Comparison of ENCODE assay signal across 7 mouse cellular contexts in the genomic region with DNA sequence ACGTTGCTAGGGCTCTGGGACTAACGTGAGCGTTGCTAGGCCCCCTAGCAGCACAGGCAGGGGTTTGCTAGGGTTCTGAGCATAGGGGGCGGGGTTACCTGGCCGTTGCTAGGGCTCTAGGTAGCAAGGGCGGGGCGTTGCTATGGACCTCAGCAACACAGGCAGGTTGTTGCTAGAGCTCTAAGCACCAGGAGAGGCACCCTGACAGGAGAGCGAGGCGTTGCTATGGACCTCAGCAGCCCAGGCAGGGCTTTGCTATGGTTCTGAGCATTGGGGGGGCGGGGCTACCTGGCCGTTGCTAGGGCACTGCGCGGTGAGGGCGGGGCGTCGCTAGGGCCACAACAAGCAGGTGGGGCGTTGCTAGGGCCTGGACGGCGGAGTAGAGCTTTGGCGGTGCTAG. TPM values are rescaled to one million over a fixed set of nuclear protein-coding genes. Genes with fewer than 3 reads are reported as not detected.
DNase-seq lines count a peak whose midpoint lies in the region; ATAC-seq lines count a peak whose summit lies in the region.

No protein-coding gene starts in this region.

- H3K9ac ChIP-seq in hindbrain, embryonic 14.5 days: peak overlapping the region; percentile 80
- H3K9ac ChIP-seq in limb, embryonic 15.5 days: peak overlapping the region; percentile 87; the same call in 1 of the 2 replicates
- peak overlapping the region; percentile 73 for H3K9ac ChIP-seq in midbrain, embryonic 15.5 days

- H3K27ac ChIP-seq in hindbrain, embryonic 14.5 days: peak overlapping the region; percentile 87
- peak overlapping the region; percentile 83 for H3K27ac ChIP-seq in limb, embryonic 15.5 days
- peak overlapping the region; percentile 88 for H3K27ac ChIP-seq in midbrain, embryonic 15.5 days

- no peaks in the 10 kb centered on the region for H3K9me3 ChIP-seq in hindbrain, embryonic 14.5 days (ENCODE audit: control insufficient read depth, low read length)
- no peaks in the 10 kb centered on the region for H3K9me3 ChIP-seq in limb, embryonic 15.5 days
- H3K9me3 ChIP-seq in midbrain, embryonic 15.5 days: no peaks in the 10 kb centered on the region

- no peak; the same call in 1 of the 2 replicates for ATAC-seq in hindbrain, embryonic 14.5 days (ENCODE audit: low FRiP score)
- peak; percentile 11 for ATAC-seq in limb, embryonic 15.5 days (ENCODE audit: insufficient number of reproducible peaks, low FRiP score, low TSS enrichment, low read depth)
- ATAC-seq in midbrain, embryonic 15.5 days (replicated peaks): no peak; the same call in 1 of the 2 replicates

- H3K4me2 ChIP-seq in hindbrain, embryonic 14.5 days (replicated peaks): peak overlapping the region; percentile 77
- peak overlapping the region; percentile 93 for H3K4me2 ChIP-seq in limb, embryonic 15.5 days
- peak overlapping the region; percentile 53 for H3K4me2 ChIP-seq in midbrain, embryonic 15.5 days

- 0% methylated on average over 20 of the region's 20 CpGs for WGBS in hindbrain, embryonic 14.5 days
- under 1% methylated on average over 20 of the region's 20 CpGs for WGBS in limb, embryonic 15.5 days
- WGBS in midbrain, embryonic 15.5 days: under 1% methylated on average over 20 of the region's 20 CpGs

- peaks cover 8% of the 10 kb centered on the region for H3K36me3 ChIP-seq in hindbrain, embryonic 14.5 days (replicated peaks; ENCODE audit: control insufficient read depth, insufficient read depth)
- peaks cover 21% of the 10 kb centered on the region for H3K36me3 ChIP-seq in limb, embryonic 15.5 days
- H3K36me3 ChIP-seq in midbrain, embryonic 15.5 days (replicated peaks): 0 out of 2 replicates have a peak, but pooled peaks cover 6% of the 10 kb centered on the region

- H3K27me3 ChIP-seq in hindbrain, embryonic 14.5 days (ENCODE audit: control insufficient read depth, insufficient read depth, low read length): peaks cover 5% of the 10 kb centered on the region; the same call in 1 of the 2 replicates
- H3K27me3 ChIP-seq in limb, embryonic 15.5 days: peaks cover 2% of the 10 kb centered on the region
- H3K27me3 ChIP-seq in midbrain, embryonic 15.5 days (replicated peaks): peaks cover 4% of the 10 kb centered on the region; the same call in 1 of the 2 replicates

- peak; percentile 95 to 97 for DNase-seq in B cell, adult 2 months
- DNase-seq in CD4-positive helper T cell, adult 2 months (ENCODE audit: low read depth, low spot score): peak; percentile 92
- DNase-seq in cerebellum, adult 9-10 months: peak; percentile 82
- no peak for DNase-seq in hindbrain, embryonic 14.5 days (ENCODE audit: low spot score)
- DNase-seq in thymus, postnatal 36 days: no peak

- peaks cover 28% of the 10 kb centered on the region for H3K4me1 ChIP-seq in hindbrain, embryonic 14.5 days (replicated peaks; ENCODE audit: control insufficient read depth, insufficient read depth, low read length)
- H3K4me1 ChIP-seq in limb, embryonic 15.5 days: peaks cover 55% of the 10 kb centered on the region
- peaks cover 43% of the 10 kb centered on the region for H3K4me1 ChIP-seq in midbrain, embryonic 15.5 days

- H3K4me3 ChIP-seq in hindbrain, embryonic 14.5 days (replicated peaks; ENCODE audit: low read length): peak overlapping the region; percentile 60
- H3K4me3 ChIP-seq in limb, embryonic 15.5 days: peak overlapping the region; percentile 74
- H3K4me3 ChIP-seq in midbrain, embryonic 15.5 days: peak overlapping the region; percentile 59

RNA-seq across cellular contexts. Expression of a gene that starts 12.2 kb away (rescaled TPM):
- 23.3 and 26.6 TPM in 2 replicates for polyA plus RNA-seq in hindbrain, embryonic 14.5 days (2014; fragmentation: Nextera tagmentation; extraction: Ambion mirVana)
- polyA plus RNA-seq in limb, embryonic 15.5 days (2015; fragmentation: Nextera tagmentation; extraction: Ambion mirVana): 13.8 and 14.4 TPM in 2 replicates
- polyA plus RNA-seq in midbrain, embryonic 15.5 days (2015; fragmentation: Nextera tagmentation; extraction: Ambion mirVana): 26.4 and 26.9 TPM in 2 replicates

RNA-seq across cellular contexts. Expression of a gene that starts 15.5 kb away (rescaled TPM):
- 0.09 TPM in 1 of 2 replicates, not detected in the other for polyA plus RNA-seq in hindbrain, embryonic 14.5 days (2014; fragmentation: Nextera tagmentation; extraction: Ambion mirVana)
- polyA plus RNA-seq in limb, embryonic 15.5 days (2015; fragmentation: Nextera tagmentation; extraction: Ambion mirVana): 0.13 and 0.35 TPM in 2 replicates
- polyA plus RNA-seq in midbrain, embryonic 15.5 days (2015; fragmentation: Nextera tagmentation; extraction: Ambion mirVana): 0.10 and 0.36 TPM in 2 replicates

RNA-seq across cellular contexts. Expression of a gene that starts 16.2 kb away (rescaled TPM):
- polyA plus RNA-seq in hindbrain, embryonic 14.5 days (2014; fragmentation: Nextera tagmentation; extraction: Ambion mirVana): 83.0 and 84.6 TPM in 2 replicates
- 85.8 and 91.4 TPM in 2 replicates for polyA plus RNA-seq in limb, embryonic 15.5 days (2015; fragmentation: Nextera tagmentation; extraction: Ambion mirVana)
- polyA plus RNA-seq in midbrain, embryonic 15.5 days (2015; fragmentation: Nextera tagmentation; extraction: Ambion mirVana): 113 TPM in 2 replicates

RNA-seq across cellular contexts. Expression of a gene that starts 32.0 kb away (rescaled TPM):
- 34.4 and 43.5 TPM in 2 replicates for polyA plus RNA-seq in hindbrain, embryonic 14.5 days (2014; fragmentation: Nextera tagmentation; extraction: Ambion mirVana)
- polyA plus RNA-seq in limb, embryonic 15.5 days (2015; fragmentation: Nextera tagmentation; extraction: Ambion mirVana): 41.9 and 46.1 TPM in 2 replicates
- 36.6 and 38.4 TPM in 2 replicates for polyA plus RNA-seq in midbrain, embryonic 15.5 days (2015; fragmentation: Nextera tagmentation; extraction: Ambion mirVana)

RNA-seq across cellular contexts. Expression of a gene that starts 38.2 kb away (rescaled TPM):
- polyA plus RNA-seq in hindbrain, embryonic 14.5 days (2014; fragmentation: Nextera tagmentation; extraction: Ambion mirVana): 519 and 565 TPM in 2 replicates
- 17.1 and 19.4 TPM in 2 replicates for polyA plus RNA-seq in limb, embryonic 15.5 days (2015; fragmentation: Nextera tagmentation; extraction: Ambion mirVana)
- 473 and 487 TPM in 2 replicates for polyA plus RNA-seq in midbrain, embryonic 15.5 days (2015; fragmentation: Nextera tagmentation; extraction: Ambion mirVana)

Comparison
In these comparisons a context has a peak if more than half of its experiments do, and no peak if none do; other contexts are left out.
1. DNase-seq: peak in B cell, adult 2 months (2 of 2), CD4-positive helper T cell, adult 2 months (single experiment) and cerebellum, adult 9-10 months (single experiment); none in hindbrain, embryonic 14.5 days (single experiment) and thymus, postnatal 36 days (0 of 2).
2. Peak in every context shown above with its lines, with median percentiles within 50 percentile points of each other: H3K27ac ChIP-seq, H3K4me2 ChIP-seq, H3K4me3 ChIP-seq and H3K9ac ChIP-seq.